In the genomic region with DNA sequence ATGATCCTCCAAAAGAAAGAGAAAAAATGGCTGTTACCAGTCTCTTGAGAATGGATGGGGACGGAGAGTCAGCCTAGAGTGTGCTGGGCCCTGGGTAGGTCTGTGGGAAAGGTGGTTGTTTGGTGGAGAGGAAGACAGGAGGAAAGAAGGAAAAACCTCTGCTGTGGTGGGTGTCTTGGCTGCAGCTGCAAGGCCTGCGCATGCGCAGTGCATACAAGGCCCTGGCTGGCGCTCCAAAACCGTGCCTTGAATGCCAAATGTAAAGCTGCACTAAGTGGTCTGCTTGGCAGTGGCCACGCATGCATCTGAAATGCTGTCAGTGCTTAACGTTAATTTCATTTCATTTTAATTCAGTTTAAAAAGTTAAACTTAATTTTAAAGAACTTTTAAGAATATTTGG, we compare ENCODE assay signal across 15 mouse cellular contexts.
DNase-seq lines count a peak whose midpoint lies in the region; ATAC-seq and TF ChIP-seq lines count a peak whose summit lies in the region.
"Had no signal": no experiment of that assay in that cellular context is flagged by ENCODE, and none has a peak within 500 bp of the region (broad histone marks: within the 10 kb centered on the region; RNA-seq: fewer than 3 reads in every experiment).

No protein-coding gene starts in this region.

- H3K4me2 ChIP-seq in embryonic facial prominence, embryonic 14.5 days (ENCODE audit: low read depth, low read length), result no peak overlapping the region
- H3K4me2 ChIP-seq in forebrain, embryonic 16.5 days (ENCODE audit: low read length), result no peak overlapping the region
- H3K4me2 ChIP-seq in midbrain, embryonic 15.5 days, result no peak overlapping the region
- H3K4me2 ChIP-seq: embryonic facial prominence, embryonic 13.5 days; heart, embryonic 15.5 days; hindbrain, embryonic 13.5 days; liver, embryonic 11.5 days; lung, embryonic 15.5 days had no signal

- TF ChIP-seq POLR2A in kidney, adult 2 months (IDR thresholded peaks at IDR 0.05; ENCODE audit: low read depth, low read length), result no peak

- ATAC-seq in embryonic facial prominence, embryonic 14.5 days (ENCODE audit: low read depth), result no peak
- peak; percentile 91 for ATAC-seq in forebrain, embryonic 16.5 days
- peak; percentile 66 for ATAC-seq in midbrain, embryonic 15.5 days (replicated peaks)

- H3K4me1 ChIP-seq in embryonic facial prominence, embryonic 14.5 days (ENCODE audit: control insufficient read depth, insufficient read depth, low read length), result no peaks in the 10 kb centered on the region
- H3K4me1 ChIP-seq in embryonic facial prominence, embryonic 10.5 days, result no peaks in the 10 kb centered on the region
- H3K4me1 ChIP-seq in forebrain, embryonic 16.5 days (replicated peaks; ENCODE audit: control insufficient read depth, insufficient read depth, low read length), result no peaks in the 10 kb centered on the region; the same call in 1 of the 2 replicates
- H3K4me1 ChIP-seq in midbrain, embryonic 15.5 days, result no peaks in the 10 kb centered on the region
- no peaks in the 10 kb centered on the region for H3K4me1 ChIP-seq in kidney, adult 2 months (ENCODE audit: control insufficient read depth, insufficient read depth, low read length)
- H3K4me1 ChIP-seq: embryonic facial prominence, embryonic 13.5 days; heart, embryonic 15.5 days; hindbrain, embryonic 13.5 days; lung, embryonic 15.5 days had no signal

- H3K4me3 ChIP-seq in embryonic facial prominence, embryonic 14.5 days (ENCODE audit: low read depth, low read length), result no peak overlapping the region
- no peak overlapping the region for H3K4me3 ChIP-seq in embryonic facial prominence, embryonic 10.5 days
- no peak overlapping the region for H3K4me3 ChIP-seq in left cerebral cortex, adult 2 months
- no peak overlapping the region for H3K4me3 ChIP-seq in forebrain, embryonic 16.5 days (replicated peaks; ENCODE audit: low read length)
- no peak overlapping the region for H3K4me3 ChIP-seq in midbrain, embryonic 15.5 days
- H3K4me3 ChIP-seq in kidney, adult 2 months (ENCODE audit: insufficient read depth, low read depth, low read length), result no peak overlapping the region
- H3K4me3 ChIP-seq: embryonic facial prominence, embryonic 13.5 days; heart, embryonic 15.5 days; hindbrain, embryonic 13.5 days; lung, embryonic 15.5 days had no signal

- no peaks in the 10 kb centered on the region for H3K9me3 ChIP-seq in embryonic facial prominence, embryonic 14.5 days (ENCODE audit: control insufficient read depth, low read length)
- no peaks in the 10 kb centered on the region for H3K9me3 ChIP-seq in embryonic facial prominence, embryonic 10.5 days
- no peaks in the 10 kb centered on the region for H3K9me3 ChIP-seq in forebrain, embryonic 16.5 days (ENCODE audit: control insufficient read depth, low read length)
- H3K9me3 ChIP-seq in midbrain, embryonic 15.5 days, result no peaks in the 10 kb centered on the region
- H3K9me3 ChIP-seq: embryonic facial prominence, embryonic 13.5 days; heart, embryonic 15.5 days; hindbrain, embryonic 13.5 days; lung, embryonic 15.5 days had no signal

- H3K27me3 ChIP-seq in embryonic facial prominence, embryonic 14.5 days (replicated peaks; ENCODE audit: control insufficient read depth, insufficient read depth, low read length), result no peaks in the 10 kb centered on the region
- H3K27me3 ChIP-seq in embryonic facial prominence, embryonic 10.5 days (replicated peaks; ENCODE audit: low read depth, poor library complexity, severe bottlenecking), result no peaks in the 10 kb centered on the region
- H3K27me3 ChIP-seq in forebrain, embryonic 16.5 days (replicated peaks; ENCODE audit: control insufficient read depth, insufficient read depth, low read length), result no peaks in the 10 kb centered on the region
- H3K27me3 ChIP-seq in midbrain, embryonic 15.5 days (replicated peaks), result no peaks in the 10 kb centered on the region
- H3K27me3 ChIP-seq in kidney, adult 2 months (replicated peaks; ENCODE audit: control insufficient read depth, insufficient read depth, low read length), result no peaks in the 10 kb centered on the region
- H3K27me3 ChIP-seq: embryonic facial prominence, embryonic 13.5 days; heart, embryonic 15.5 days; hindbrain, embryonic 13.5 days; lung, embryonic 15.5 days had no signal

- 80% methylated on average over 7 of the region's 7 CpGs for WGBS in embryonic facial prominence, embryonic 14.5 days
- 95% methylated on average over 7 of the region's 7 CpGs for WGBS in embryonic facial prominence, embryonic 10.5 days
- WGBS in forebrain, embryonic 16.5 days, result 61% methylated on average over 7 of the region's 7 CpGs
- 85% methylated on average over 7 of the region's 7 CpGs for WGBS in midbrain, embryonic 15.5 days
- WGBS in kidney, adult 2 months, result 98% methylated on average over 7 of the region's 7 CpGs

- DNase-seq in embryonic facial prominence, embryonic 14.5 days (ENCODE audit: low spot score), result peak; percentile 40
- no peak for DNase-seq in embryonic facial prominence, embryonic 10.5 days (ENCODE audit: low spot score)
- peak; percentile 26 to 30 for DNase-seq in left cerebral cortex, adult 2 months (ENCODE audit: extremely low spot score in 1 of 2, low spot score in 2 of 2)
- no peak for DNase-seq in left cerebral cortex, postnatal 36 days (ENCODE audit: low spot score in 2 of 2)
- no peak for DNase-seq in kidney, postnatal 4 days
- no peak for DNase-seq in kidney, adult 2 months
- DNase-seq: adrenal gland, adult 8-10 months; kidney, adult 8-10 months had no signal

- no peaks in the 10 kb centered on the region for H3K36me3 ChIP-seq in embryonic facial prominence, embryonic 14.5 days (ENCODE audit: control insufficient read depth, insufficient read depth, low read length)
- H3K36me3 ChIP-seq in embryonic facial prominence, embryonic 10.5 days (replicated peaks), result 0 out of 2 replicates have a peak, but pooled peaks cover 3% of the 10 kb centered on the region
- no peaks in the 10 kb centered on the region for H3K36me3 ChIP-seq in forebrain, embryonic 16.5 days (ENCODE audit: control insufficient read depth, insufficient read depth)
- H3K36me3 ChIP-seq in midbrain, embryonic 15.5 days (replicated peaks), result no peaks in the 10 kb centered on the region
- no peaks in the 10 kb centered on the region; the same call in 1 of the 2 replicates for H3K36me3 ChIP-seq in kidney, adult 2 months (ENCODE audit: control insufficient read depth, insufficient read depth, low read length)
- H3K36me3 ChIP-seq: embryonic facial prominence, embryonic 13.5 days; heart, embryonic 15.5 days; lung, embryonic 15.5 days had no signal

- intact Hi-C loops in left cerebral cortex, adult 2 months (cut with DNase I), result no loop called here
- intact Hi-C loops in left cerebral cortex, postnatal 36 days (cut with DNase I), result no loop called here

- no peak overlapping the region for H3K27ac ChIP-seq in embryonic facial prominence, embryonic 14.5 days (replicated peaks; ENCODE audit: low read depth, low read length)
- H3K27ac ChIP-seq in embryonic facial prominence, embryonic 10.5 days (replicated peaks), result no peak overlapping the region
- no peak overlapping the region for H3K27ac ChIP-seq in left cerebral cortex, adult 2 months
- peak overlapping the region; percentile 50; the same call in 1 of the 2 replicates for H3K27ac ChIP-seq in forebrain, embryonic 16.5 days (ENCODE audit: low read length)
- H3K27ac ChIP-seq in midbrain, embryonic 15.5 days, result no peak overlapping the region
- H3K27ac ChIP-seq in kidney, adult 2 months (ENCODE audit: insufficient read depth, low read depth, low read length), result no peak overlapping the region
- H3K27ac ChIP-seq: embryonic facial prominence, embryonic 13.5 days; heart, embryonic 15.5 days; hindbrain, embryonic 13.5 days; lung, embryonic 15.5 days had no signal

- no peak for TF ChIP-seq CTCF in left cerebral cortex, adult 2 months (IDR thresholded peaks at IDR 0.05)
- TF ChIP-seq CTCF in kidney, adult 2 months (conservative IDR thresholded peaks at IDR 0.05; ENCODE audit: insufficient read depth, insufficient read length, low read depth, low read length), result no peak

- H3K9ac ChIP-seq in embryonic facial prominence, embryonic 14.5 days (ENCODE audit: low read depth, low read length), result no peak overlapping the region
- H3K9ac ChIP-seq in forebrain, embryonic 16.5 days (replicated peaks; ENCODE audit: low read depth, low read length), result no peak overlapping the region
- H3K9ac ChIP-seq in midbrain, embryonic 15.5 days, result no peak overlapping the region
- H3K9ac ChIP-seq: embryonic facial prominence, embryonic 13.5 days; heart, embryonic 15.5 days; hindbrain, embryonic 13.5 days; lung, embryonic 15.5 days had no signal

Comparison
In these comparisons a context has a peak if more than half of its experiments do, and no peak if none do; other contexts are left out.
1. DNase-seq: peak in embryonic facial prominence, embryonic 14.5 days (single experiment) and left cerebral cortex, adult 2 months (2 of 2); none in embryonic facial prominence, embryonic 10.5 days (single experiment), left cerebral cortex, postnatal 36 days (0 of 2), kidney, postnatal 4 days (0 of 2) and kidney, adult 2 months (single experiment).